Mouse (Mus musculus): ENCODE data around the gene Npc1l1.

The Npc1l1 gene

DNA sequence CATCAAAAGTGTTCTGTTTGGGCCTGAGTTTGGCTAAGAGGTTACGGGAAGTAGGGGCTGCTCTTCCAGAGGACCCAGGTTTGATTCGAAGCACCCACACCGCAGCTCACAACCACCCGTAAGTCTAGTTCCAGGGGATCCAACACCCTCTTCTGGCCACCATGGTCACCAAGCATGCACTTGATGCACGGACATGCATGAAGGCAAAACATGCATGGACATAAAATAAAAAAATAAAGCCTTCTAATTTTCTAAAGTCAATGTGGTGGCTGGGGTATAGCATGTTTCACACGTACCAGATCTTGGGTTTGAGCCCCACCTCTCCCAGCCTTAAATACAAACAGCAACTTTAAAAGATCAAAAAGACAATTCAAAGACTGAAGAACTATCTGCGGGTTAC, 65.2 kb downstream of the Npc1l1 start:
- in situ Hi-C loops (cut with MboI, MseI), result no loop called here

DNA sequence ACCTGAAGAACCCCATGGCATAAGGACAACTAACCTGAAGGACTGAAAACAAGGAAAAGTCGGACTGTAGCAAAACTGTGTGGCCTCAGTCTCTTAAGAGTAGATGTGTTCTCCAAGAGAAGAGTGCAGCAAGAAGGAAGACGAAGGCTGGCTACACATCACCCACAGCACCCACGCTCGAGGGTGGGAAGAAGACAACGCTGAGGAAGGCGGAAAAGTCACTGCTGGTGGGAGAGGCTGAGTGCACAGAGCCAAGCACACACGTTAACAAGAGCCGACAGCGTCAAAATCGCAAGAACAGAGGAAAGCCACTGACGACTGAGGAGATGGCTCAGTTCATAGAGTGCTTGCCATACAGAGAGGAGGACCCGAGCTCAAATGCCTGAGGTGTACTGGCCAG, 66.2 kb downstream of the Npc1l1 start:
- in situ Hi-C loops (cut with MboI, MseI), result no loop called here

DNA sequence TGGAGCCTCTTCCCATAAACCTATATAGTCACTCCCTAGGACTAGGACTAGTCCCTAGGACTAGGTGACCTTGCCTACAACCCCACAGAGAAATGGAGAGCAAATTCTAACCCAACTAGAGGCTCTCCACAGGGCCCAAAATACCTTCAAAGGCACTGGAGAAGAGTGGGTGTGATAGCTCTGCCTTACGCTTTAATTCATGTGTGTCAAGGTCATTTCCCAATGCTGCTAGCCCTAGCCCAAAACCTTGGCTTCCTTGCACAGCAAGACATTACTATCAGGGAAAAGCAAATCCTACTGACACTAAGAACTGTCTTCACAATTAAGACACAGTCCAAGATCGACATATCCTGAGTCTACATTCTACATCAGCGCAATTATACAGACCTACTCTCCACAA, 66.9 kb downstream of the Npc1l1 start:
- in situ Hi-C loops (cut with MboI, MseI), result no loop called here

- in situ Hi-C loops (cut with MboI, MseI), result no loop called here
These were observed 68.4 kb downstream of the Npc1l1 start for GRCm38 (mm10) chr11:6161549-6161948.

Data from T-helper 1 cell (primary cell).